Mouse (Mus musculus) urinary bladder, postnatal 10 days (tissue): ENCODE measurements at regions not wholly inside any gene's neighbourhood (a gene's known extent, or its start where the extent isn't known, plus 50 kb on each side); places are given as distances from the start of the nearest gene placed in this dataset.
"Not testable (repeated sequence)": the region's sequence is repeated elsewhere in the genome, so short reads cannot be mapped to it uniquely, and the experiment has no call there.

Experiments
- DNase-seq: peaks from one replicate; pipeline ENCODE4 v3.0.0; 2022; ENCODE audit warnings: low spot score

- DNase-seq: no peak
Measured at GRCm38 (mm10) chr3:41504867-41505266, 50.7 kb upstream of the Jade1 start.

GRCm38 (mm10) chr3:41502161-41502560 is 53.4 kb upstream of the Jade1 start:
- no peak for DNase-seq

- DNase-seq: not testable (repeated sequence)
Measured at GRCm38 (mm10) chr3:41501639-41502038, 53.9 kb upstream of the Jade1 start.

GRCm38 (mm10) chr3:41501124-41501523 is 54.4 kb upstream of the Jade1 start:
- DNase-seq: no peak

GRCm38 (mm10) chr3:41499680-41500079 is 55.9 kb upstream of the Jade1 start:
- no peak for DNase-seq

GRCm38 (mm10) chr3:41498791-41499190 is 56.7 kb upstream of the Jade1 start:
- DNase-seq: no peak

GRCm38 (mm10) chr3:41497771-41498170 is 57.8 kb upstream of the Jade1 start:
- DNase-seq: no peak

GRCm38 (mm10) chr3:41496931-41497710 is 58.4 kb upstream of the Jade1 start:
- DNase-seq: no peak

GRCm38 (mm10) chr3:41495893-41496292 is 59.6 kb upstream of the Jade1 start:
- no peak for DNase-seq

- no peak for DNase-seq
Measured at GRCm38 (mm10) chr3:41495097-41495496, 60.4 kb upstream of the Jade1 start.

GRCm38 (mm10) chr3:41493472-41493871 is 62.1 kb upstream of the Jade1 start:
- no peak for DNase-seq

GRCm38 (mm10) chr3:41492727-41493392 is 62.7 kb upstream of the Jade1 start:
- DNase-seq: no peak

- no peak for DNase-seq
Measured at GRCm38 (mm10) chr3:41492031-41492726, 63.4 kb upstream of the Jade1 start.

GRCm38 (mm10) chr3:41491185-41491584 is 64.3 kb upstream of the Jade1 start:
- DNase-seq: no peak

GRCm38 (mm10) chr3:41489998-41490397 is 65.5 kb upstream of the Jade1 start:
- DNase-seq: no peak

- DNase-seq: no peak
Measured at GRCm38 (mm10) chr3:41489571-41489970, 66.0 kb upstream of the Jade1 start.

GRCm38 (mm10) chr3:41488229-41488774 is 67.2 kb upstream of the Jade1 start:
- DNase-seq: no peak

- no peak for DNase-seq
Measured at GRCm38 (mm10) chr3:41484920-41485319, 70.6 kb upstream of the Jade1 start.

- DNase-seq: no peak
Measured at GRCm38 (mm10) chr3:41483582-41483981, 71.9 kb upstream of the Jade1 start.

GRCm38 (mm10) chr3:41482881-41483494 is 72.5 kb upstream of the Jade1 start:
- DNase-seq: no peak

- DNase-seq: no peak
Measured at GRCm38 (mm10) chr3:41480186-41480585, 75.3 kb upstream of the Jade1 start.

- DNase-seq: no peak
Measured at GRCm38 (mm10) chr3:41478971-41479370, 76.6 kb upstream of the Jade1 start.
